Mouse (Mus musculus) midbrain, embryonic 12.5 days (tissue): ENCODE results near the gene Olfml1. TPM values are rescaled to one million over a fixed set of nuclear protein-coding genes. Genes with fewer than 3 reads are reported as not detected.

Experiments used
- ATAC-seq: fragments of 200-750 bp; cut with Nextera tagmentation; 2 replicates; pipeline ENCODE4 v1.8.0; 2017; ENCODE audit warnings: low read depth, moderate TSS enrichment, moderate library complexity; ENCODE audit not compliant: low FRiP score
- H3K27ac ChIP-seq: fragments of 300-500 bp; sonication (generic); replicated peaks from 2 replicates; pipeline ENCODE4 v1.5.1; 2016; ENCODE audit warnings: mild to moderate bottlenecking
- H3K27me3 ChIP-seq: fragments of 300-500 bp; sonication (generic); 2 replicates; pipeline ENCODE4 v1.6.1; 2016; ENCODE audit warnings: mild to moderate bottlenecking
- H3K36me3 ChIP-seq: fragments of 300-500 bp; sonication (generic); 2 replicates; pipeline ENCODE4 v1.6.1; 2016
- H3K4me1 ChIP-seq: fragments of 300-500 bp; sonication (generic); 2 replicates; pipeline ENCODE4 v1.6.1; 2016
- H3K4me2 ChIP-seq: fragments of 300-500 bp; sonication (generic); replicated peaks from 2 replicates; pipeline ENCODE4 v1.6.1; 2016; ENCODE audit warnings: mild to moderate bottlenecking, moderate library complexity
- H3K4me3 ChIP-seq: fragments of 300-500 bp; sonication (generic); 2 replicates; pipeline ENCODE4 v1.5.1; 2016; ENCODE audit warnings: mild to moderate bottlenecking
- H3K9ac ChIP-seq: fragments of 300-500 bp; sonication (generic); replicated peaks from 2 replicates; pipeline ENCODE4 v1.6.1; 2016; ENCODE audit warnings: mild to moderate bottlenecking, moderate library complexity
- H3K9me3 ChIP-seq: fragments of 300-500 bp; sonication (generic); 2 replicates; pipeline ENCODE4 v1.6.1; 2016; ENCODE audit warnings: mild to moderate bottlenecking
- WGBS: fragments of 180-500 bp; shearing (Covaris S2); methylation state at CpG from one replicate; pipeline ENCODE4 v1.1.7; 2016; 5-methylcytosine and 5-hydroxymethylcytosine counted together
- polyA plus RNA-seq: library from polyadenylated mRNA; unstranded; fragments of >200 nt; fragmentation: Nextera tagmentation; extraction: Ambion mirVana; gene quantifications from 2 replicates; pipeline ENCODE4 v1.2.1, GENCODE M21; 2016

Olfml1 gene
- polyA plus RNA-seq, 1 experiment from 2014 or later: 8.6 TPM

- H3K27me3 ChIP-seq: no peaks in the 10 kb centered on the region
- WGBS: 83% methylated on average over 3 of the region's 3 CpGs
- H3K9ac ChIP-seq: no peak overlapping the region
- H3K4me3 ChIP-seq: no peak overlapping the region
- H3K4me2 ChIP-seq: no peak overlapping the region
- H3K36me3 ChIP-seq: no peaks in the 10 kb centered on the region
- ATAC-seq: no peak
- no peak overlapping the region for H3K27ac ChIP-seq
- no peaks in the 10 kb centered on the region for H3K4me1 ChIP-seq
- no peaks in the 10 kb centered on the region for H3K9me3 ChIP-seq
Observed at GRCm38 (mm10) chr7:107555906-107556305, 11.3 kb upstream of the Olfml1 start.

- Histone ChIP-seq H3K4me3 (no peak overlapping the region), H3K9ac (no peak overlapping the region), H3K4me1 (no peaks in the 10 kb centered on the region), H3K36me3 (no peaks in the 10 kb centered on the region), H3K9me3 (no peaks in the 10 kb centered on the region), H3K4me2 (no peak overlapping the region), H3K27ac (no peak overlapping the region), H3K27me3 (no peaks in the 10 kb centered on the region)
- 84% methylated on average over 2 of the region's 2 CpGs for WGBS
- ATAC-seq: no peak
Observed at GRCm38 (mm10) chr7:107560675-107561074, 6.6 kb upstream of the Olfml1 start.

DNA sequence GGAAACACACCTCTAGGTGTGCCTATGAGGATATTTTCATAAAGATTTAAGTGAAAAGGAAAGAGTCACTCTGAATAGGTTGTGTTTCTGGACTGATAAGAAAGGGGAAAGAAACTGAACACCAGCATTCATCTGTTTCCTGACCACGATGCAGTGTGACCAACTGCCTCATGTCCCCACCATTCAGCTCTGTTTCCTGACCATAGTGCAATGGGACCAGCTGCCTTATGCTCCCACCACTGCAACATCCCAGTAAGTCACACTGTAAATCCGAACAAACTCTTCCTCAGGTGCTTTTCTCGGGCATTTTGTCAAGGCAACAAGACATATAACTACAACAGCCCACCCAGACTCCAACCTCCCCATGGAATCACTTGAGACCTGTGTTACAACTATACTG, 5.7 kb upstream of the Olfml1 start:
- Histone ChIP-seq H3K27me3 (no peaks in the 10 kb centered on the region), H3K9me3 (no peaks in the 10 kb centered on the region), H3K9ac (no peak overlapping the region), H3K4me1 (no peaks in the 10 kb centered on the region), H3K27ac (no peak overlapping the region), H3K4me3 (no peak overlapping the region), H3K4me2 (no peak overlapping the region), H3K36me3 (no peaks in the 10 kb centered on the region)
- 84% methylated on average over 3 of the region's 3 CpGs for WGBS
- ATAC-seq: no peak

- WGBS: 66% methylated on average over 2 of the region's 2 CpGs
- Histone ChIP-seq H3K36me3 (no peaks in the 10 kb centered on the region), H3K4me2 (no peak overlapping the region), H3K4me1 (no peaks in the 10 kb centered on the region), H3K27me3 (no peaks in the 10 kb centered on the region), H3K9ac (no peak overlapping the region), H3K9me3 (no peaks in the 10 kb centered on the region), H3K27ac (no peak overlapping the region), H3K4me3 (no peak overlapping the region)
- ATAC-seq: no peak
Observed at GRCm38 (mm10) chr7:107563727-107564126, 3.5 kb upstream of the Olfml1 start.

DNA sequence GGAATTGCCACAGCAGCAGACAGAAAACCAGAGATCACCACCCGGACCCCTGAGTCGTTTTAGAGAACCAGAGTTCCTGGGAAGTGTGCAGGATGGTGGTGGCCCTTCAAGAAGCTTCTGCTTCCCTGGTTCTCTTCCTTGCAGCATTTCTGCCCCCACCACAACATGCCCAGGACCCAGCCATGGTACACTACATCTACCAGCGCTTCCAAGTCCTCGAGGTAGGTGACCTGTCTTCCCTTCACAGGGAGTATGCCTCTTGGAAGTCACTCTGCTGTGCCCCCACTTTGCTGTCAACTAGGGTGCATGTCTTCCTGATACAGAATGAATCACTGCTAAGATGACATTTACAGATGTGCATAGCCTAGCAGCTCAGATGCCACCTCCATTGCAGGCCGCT, 428 bp downstream of the Olfml1 start:
- 80% methylated on average over 5 of the region's 5 CpGs for WGBS
- Histone ChIP-seq H3K36me3 (no peaks in the 10 kb centered on the region), H3K9me3 (no peaks in the 10 kb centered on the region), H3K4me1 (no peaks in the 10 kb centered on the region), H3K9ac (no peak overlapping the region), H3K4me3 (no peak overlapping the region), H3K27me3 (no peaks in the 10 kb centered on the region), H3K27ac (no peak overlapping the region), H3K4me2 (no peak overlapping the region)
- ATAC-seq: no peak

DNA sequence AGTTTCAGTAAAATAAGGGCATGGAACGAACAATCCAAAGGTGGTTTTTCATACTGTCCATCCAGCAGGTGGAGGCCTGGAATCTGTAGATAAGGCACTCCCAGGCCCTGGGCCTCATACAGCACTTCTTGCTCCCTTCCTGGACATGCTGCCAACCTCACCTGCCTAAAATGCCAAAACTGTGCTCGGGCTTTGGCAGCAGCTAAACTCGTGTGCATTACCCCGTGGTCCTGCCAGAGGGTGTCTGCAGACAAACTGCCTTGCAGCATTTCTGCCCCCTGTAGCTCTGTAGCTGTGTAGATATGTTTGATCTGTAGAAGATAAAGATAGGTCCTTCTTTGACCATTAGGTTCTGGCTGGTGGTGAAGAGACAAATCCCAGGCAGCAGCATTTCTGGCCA, 1.7 kb downstream of the Olfml1 start:
- 71% methylated on average over 4 of the region's 4 CpGs for WGBS
- Histone ChIP-seq H3K9me3 (no peaks in the 10 kb centered on the region), H3K36me3 (no peaks in the 10 kb centered on the region), H3K4me2 (no peak overlapping the region), H3K27me3 (no peaks in the 10 kb centered on the region), H3K4me1 (no peaks in the 10 kb centered on the region), H3K9ac (no peak overlapping the region), H3K27ac (no peak overlapping the region), H3K4me3 (no peak overlapping the region)
- ATAC-seq: no peak

DNA sequence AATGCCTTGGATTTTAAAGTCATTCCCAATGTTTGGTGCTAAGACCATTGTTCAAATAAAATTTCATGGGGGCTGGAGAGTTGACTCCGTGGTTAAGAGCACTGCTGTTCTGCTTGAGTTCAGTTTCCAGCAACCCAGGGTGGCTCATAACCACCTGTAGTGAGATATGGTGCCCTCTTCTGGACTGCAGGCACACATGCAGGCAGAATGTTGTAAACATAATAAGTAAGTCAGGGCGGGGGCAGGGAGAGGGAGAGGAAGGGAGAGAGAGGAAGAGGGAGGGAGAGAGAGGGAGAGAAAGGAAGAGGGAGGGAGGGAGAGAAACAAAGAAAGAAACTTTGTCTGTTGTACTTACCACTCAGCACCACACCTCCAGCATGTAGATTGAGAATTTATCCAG, 6.6 kb downstream of the Olfml1 start:
- Histone ChIP-seq H3K4me3 (no peak overlapping the region), H3K9me3 (no peaks in the 10 kb centered on the region), H3K27ac (no peak overlapping the region), H3K27me3 (no peaks in the 10 kb centered on the region), H3K9ac (no peak overlapping the region), H3K4me1 (no peaks in the 10 kb centered on the region), H3K4me2 (no peak overlapping the region), H3K36me3 (no peaks in the 10 kb centered on the region)
- no peak for ATAC-seq
- WGBS: 60% methylated on average over 2 of the region's 2 CpGs

GRCm38 (mm10) chr7:107574276-107574675, 7.0 kb downstream of the Olfml1 start:
- ATAC-seq: no peak
- Histone ChIP-seq H3K27me3 (no peaks in the 10 kb centered on the region), H3K9me3 (no peaks in the 10 kb centered on the region), H3K4me3 (no peak overlapping the region), H3K4me1 (no peaks in the 10 kb centered on the region), H3K4me2 (no peak overlapping the region), H3K27ac (no peak overlapping the region), H3K9ac (no peak overlapping the region), H3K36me3 (no peaks in the 10 kb centered on the region)
- 78% methylated on average over 3 of the region's 3 CpGs for WGBS

- Histone ChIP-seq H3K9ac (no peak overlapping the region), H3K4me2 (no peak overlapping the region), H3K27ac (no peak overlapping the region), H3K27me3 (peaks cover 11% of the 10 kb centered on the region), H3K4me1 (0 out of 2 replicates have a peak, but pooled peaks cover 2% of the 10 kb centered on the region), H3K4me3 (no peak overlapping the region), H3K36me3 (no peaks in the 10 kb centered on the region), H3K9me3 (no peaks in the 10 kb centered on the region)
- ATAC-seq: no peak
- WGBS: 58% methylated on average over 2 of the region's 2 CpGs
Observed at GRCm38 (mm10) chr7:107592641-107593040, 25.4 kb downstream of the Olfml1 start.

GRCm38 (mm10) chr7:107593904-107594303, 26.7 kb downstream of the Olfml1 start:
- ATAC-seq: no peak
- WGBS: 33% methylated on average over 7 of the region's 7 CpGs
- no peaks in the 10 kb centered on the region for H3K36me3 ChIP-seq

DNA sequence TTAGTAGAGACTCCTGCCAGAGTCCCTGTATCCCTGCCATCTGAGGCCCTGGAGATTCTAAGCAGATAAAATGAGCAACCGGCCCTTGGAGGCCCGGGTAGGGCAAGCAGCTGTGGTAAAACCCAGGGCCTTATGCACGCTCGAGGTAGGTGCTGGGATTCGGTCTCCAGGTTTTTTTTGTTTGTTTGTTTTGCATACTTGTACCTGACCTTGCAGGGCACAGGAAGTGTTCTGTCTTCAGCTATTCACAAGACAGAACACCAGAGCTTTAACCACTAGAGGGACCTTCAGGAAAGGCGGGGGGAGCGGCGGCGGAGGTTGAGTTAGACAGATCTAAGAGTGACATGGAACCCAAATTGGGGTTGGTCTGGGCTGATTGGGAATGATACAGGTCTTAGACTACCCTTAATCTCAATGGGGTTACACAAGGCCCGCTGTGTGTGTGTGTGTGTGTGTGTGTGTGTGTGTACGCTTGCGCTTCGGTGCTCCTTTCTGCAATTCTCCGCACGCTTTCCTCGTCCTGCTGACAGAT, 27.1 kb downstream of the Olfml1 start:
- ATAC-seq: peak; percentile 81
- Histone ChIP-seq H3K36me3 (no peaks in the 10 kb centered on the region), H3K9ac (peak overlapping the region; percentile 50), H3K9me3 (no peaks in the 10 kb centered on the region), H3K27ac (no peak overlapping the region), H3K27me3 (peaks cover 11% of the 10 kb centered on the region), H3K4me1 (0 out of 2 replicates have a peak, but pooled peaks cover 2% of the 10 kb centered on the region), H3K4me3 (peak overlapping the region; percentile 49), H3K4me2 (peak overlapping the region; percentile 78)
- WGBS: 2% methylated on average over 16 of the region's 16 CpGs

More at GRCm38 (mm10) chr7:107593904-107594303, 26.7 kb downstream of the Olfml1 start:
- Histone ChIP-seq H3K4me3 (no peak overlapping the region), H3K4me1 (0 out of 2 replicates have a peak, but pooled peaks cover 2% of the 10 kb centered on the region), H3K9me3 (no peaks in the 10 kb centered on the region), H3K9ac (no peak overlapping the region), H3K27me3 (peaks cover 11% of the 10 kb centered on the region), H3K27ac (no peak overlapping the region), H3K4me2 (peak overlapping the region; percentile 78)

DNA sequence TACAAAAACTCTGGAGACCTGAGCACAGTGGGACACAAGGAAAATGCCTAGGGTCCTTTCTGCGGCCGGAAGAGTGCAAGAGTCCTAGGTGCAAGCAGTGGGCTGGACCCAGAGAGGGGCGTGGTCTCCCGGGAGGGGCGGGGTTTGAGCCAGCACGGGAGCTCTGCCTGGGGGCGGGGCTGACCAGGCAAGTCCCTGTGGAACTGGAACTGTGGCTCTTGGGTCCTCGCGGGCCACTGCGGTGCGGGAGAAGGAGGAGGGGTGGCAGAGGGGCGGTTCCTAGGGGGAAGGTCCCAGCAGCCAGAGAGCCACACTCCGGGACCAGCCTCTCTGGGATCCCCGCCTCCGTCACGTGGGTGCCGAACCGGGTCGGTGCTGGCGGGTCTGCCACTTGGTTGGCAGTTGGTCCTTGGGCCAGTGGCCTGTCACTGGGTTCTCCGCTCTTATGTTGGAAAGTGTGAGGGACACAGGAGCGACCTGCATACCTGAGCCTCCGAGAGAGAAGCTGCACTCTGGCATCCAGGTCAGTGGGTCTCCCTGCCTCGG, 27.7 kb downstream of the Olfml1 start, which contains the start of gene Ppfibp2:
Ppfibp2 (plus strand) TSS at position 351 of the 546 bp plus-strand sequence.
- 0 out of 2 replicates have a peak, but pooled peaks cover 2% of the 10 kb centered on the region for H3K4me1 ChIP-seq
- peaks cover 11% of the 10 kb centered on the region for H3K27me3 ChIP-seq
- peak within 1 kb of the TSS; percentile 50 for H3K9ac ChIP-seq
- H3K27ac ChIP-seq: no peak within 1 kb of the TSS
- WGBS: under 1% methylated on average over 23 of the region's 24 CpGs
- H3K9me3 ChIP-seq: no peaks in the 10 kb centered on the region
- peak within 1 kb of the TSS; percentile 78 for H3K4me2 ChIP-seq
- ATAC-seq: peak; percentile 96
- no peaks in the 10 kb centered on the region for H3K36me3 ChIP-seq
- peak within 1 kb of the TSS; percentile 49 for H3K4me3 ChIP-seq
